Mouse (Mus musculus) intestine, embryonic 16.5 days (tissue): Measurements from ENCODE around the gene Olfr477. TPM values are rescaled to one million over a fixed set of nuclear protein-coding genes. Genes with fewer than 3 reads are reported as not detected.
"Not testable (repeated sequence)": the region's sequence is repeated elsewhere in the genome, so short reads cannot be mapped to it uniquely, and the experiment has no call there.

Experiments used
- ATAC-seq: fragments of 200-750 bp; cut with Nextera tagmentation; 2 replicates; pipeline ENCODE4 v1.8.0; 2017; ENCODE audit warnings: moderate TSS enrichment, moderate library complexity
- H3K27ac ChIP-seq: fragments of 300-500 bp; sonication (generic); 2 replicates; pipeline ENCODE4 v1.5.1; 2014; ENCODE audit warnings: mild to moderate bottlenecking, low read length
- H3K27me3 ChIP-seq: fragments of 300-500 bp; sonication (generic); replicated peaks from 2 replicates; pipeline ENCODE4 v1.6.1; 2014; ENCODE audit warnings: low read length, control low read depth, mixed read lengths; ENCODE audit not compliant: control insufficient read depth, insufficient read depth
- H3K36me3 ChIP-seq: fragments of 300-500 bp; sonication (generic); 2 replicates; pipeline ENCODE4 v1.6.1; 2014; ENCODE audit warnings: low read length, control low read depth; ENCODE audit not compliant: control insufficient read depth, insufficient read depth
- H3K4me1 ChIP-seq: fragments of 300-500 bp; sonication (generic); 2 replicates; pipeline ENCODE4 v1.6.1; 2014; ENCODE audit warnings: low read length, control low read depth, mixed read lengths; ENCODE audit not compliant: control insufficient read depth, insufficient read depth
- H3K4me2 ChIP-seq: fragments of 300-500 bp; sonication (generic); 2 replicates; pipeline ENCODE4 v1.6.1; 2014; ENCODE audit warnings: low read depth, low read length, control low read depth
- H3K4me3 ChIP-seq: fragments of 300-500 bp; sonication (generic); 2 replicates; pipeline ENCODE4 v1.5.1; 2014; ENCODE audit warnings: mild to moderate bottlenecking, low read length
- H3K9ac ChIP-seq: fragments of 300-500 bp; sonication (generic); 2 replicates; pipeline ENCODE4 v1.6.1; 2014; ENCODE audit warnings: low read depth, low read length
- H3K9me3 ChIP-seq: fragments of 300-500 bp; sonication (generic); 2 replicates; pipeline ENCODE4 v1.6.1; 2016; ENCODE audit warnings: low read length, control low read depth; ENCODE audit not compliant: control insufficient read depth
- WGBS: fragments of 180-500 bp; shearing (Covaris S2); extraction: QIAGEN DNeasy Blood & Tissue Kit; methylation state at CpG from one replicate; pipeline ENCODE4 v1.1.7; 2014; 5-methylcytosine and 5-hydroxymethylcytosine counted together
- polyA plus RNA-seq: library from polyadenylated mRNA; unstranded; fragments of >200 nt; fragmentation: Nextera tagmentation; extraction: Ambion mirVana; gene quantifications from 2 replicates; pipeline ENCODE4 v1.2.1, GENCODE M21; 2015

Olfr477 gene
- not detected in 2 replicates for polyA plus RNA-seq

- ATAC-seq, result no peak
- no peak within 1 kb of the TSS for H3K4me3 ChIP-seq
- H3K27ac ChIP-seq, result no peak within 1 kb of the TSS
- 76% methylated on average over 2 of the region's 2 CpGs for WGBS
- H3K27me3 ChIP-seq, result no peaks in the 10 kb centered on the region
- no peaks in the 10 kb centered on the region for H3K4me1 ChIP-seq
- no peaks in the 10 kb centered on the region for H3K36me3 ChIP-seq
- H3K9ac ChIP-seq, result no peak within 1 kb of the TSS
- no peak within 1 kb of the TSS for H3K4me2 ChIP-seq
- H3K9me3 ChIP-seq, result no peaks in the 10 kb centered on the region
Measured at GRCm38 (mm10) chr7:107986393-107986792, at the start of gene Olfr477. Gene Olfr477 (plus strand): TSS chr7:107986693.

GRCm38 (mm10) chr7:107952539-107952938 is 34.0 kb upstream of the Olfr477 start:
- not testable (repeated sequence) for ATAC-seq, H3K9ac ChIP-seq, H3K9me3 ChIP-seq, H3K36me3 ChIP-seq, H3K27me3 ChIP-seq, H3K4me2 ChIP-seq, H3K4me1 ChIP-seq, H3K27ac ChIP-seq, H3K4me3 ChIP-seq
- 95% methylated on average over 12 of the region's 12 CpGs for WGBS

- no peak for ATAC-seq
- Histone ChIP-seq H3K4me3 (no peak within 1 kb of the TSS), H3K27ac (no peak within 1 kb of the TSS), H3K36me3 (no peaks in the 10 kb centered on the region), H3K9ac (no peak within 1 kb of the TSS), H3K27me3 (no peaks in the 10 kb centered on the region), H3K4me1 (no peaks in the 10 kb centered on the region), H3K4me2 (no peak within 1 kb of the TSS), H3K9me3 (no peaks in the 10 kb centered on the region)
- 83% methylated on average over 1 of the region's 1 CpGs for WGBS
Measured at GRCm38 (mm10) chr7:107954343-107954742, 32.1 kb upstream of the Olfr477 start, which contains the start of gene Olfr474. Gene Olfr474 (plus strand): TSS chr7:107954643.

- no peaks in the 10 kb centered on the region for H3K4me1 ChIP-seq
- no peak for ATAC-seq
- H3K27ac ChIP-seq, result no peak within 1 kb of the TSS
- no peak within 1 kb of the TSS for H3K4me2 ChIP-seq
- no peaks in the 10 kb centered on the region for H3K9me3 ChIP-seq
- 47% methylated on average over 1 of the region's 1 CpGs for WGBS
- no peaks in the 10 kb centered on the region for H3K27me3 ChIP-seq
- no peak within 1 kb of the TSS for H3K4me3 ChIP-seq
- no peaks in the 10 kb centered on the region for H3K36me3 ChIP-seq
- H3K9ac ChIP-seq, result no peak within 1 kb of the TSS
Measured at GRCm38 (mm10) chr7:107964503-107964902, 22.0 kb upstream of the Olfr477 start, which contains the start of gene Olfr476. Gene Olfr476 (plus strand): TSS chr7:107964803.

- H3K4me3 ChIP-seq, H3K4me1 ChIP-seq, ATAC-seq: not testable (repeated sequence)
Measured at GRCm38 (mm10) chr7:108014256-108014655, 27.8 kb downstream of the Olfr477 start.

GRCm38 (mm10) chr7:108033889-108034288 is 47.4 kb downstream of the Olfr477 start, which contains the start of gene Olfr478:
Gene Olfr478 (minus strand): TSS chr7:108033989.
- ATAC-seq, result no peak
- WGBS, result 81% methylated on average over 3 of the region's 3 CpGs
- H3K36me3 ChIP-seq, result no peaks in the 10 kb centered on the region
- no peak within 1 kb of the TSS for H3K4me3 ChIP-seq
- H3K9ac ChIP-seq, result no peak within 1 kb of the TSS
- no peaks in the 10 kb centered on the region for H3K9me3 ChIP-seq
- no peaks in the 10 kb centered on the region for H3K4me1 ChIP-seq
- no peaks in the 10 kb centered on the region for H3K27me3 ChIP-seq
- no peak within 1 kb of the TSS for H3K27ac ChIP-seq
- no peak within 1 kb of the TSS for H3K4me2 ChIP-seq

More at GRCm38 (mm10) chr7:108014256-108014655, 27.8 kb downstream of the Olfr477 start:
- H3K9me3 ChIP-seq, H3K27me3 ChIP-seq, H3K27ac ChIP-seq, H3K4me2 ChIP-seq, H3K36me3 ChIP-seq, H3K9ac ChIP-seq: not testable (repeated sequence)

Other genes starting within 250 kb of the Olfr477 start
- 0.11 and 0.12 TPM in 2 replicates for gene Cyb5r2, start 228.7 kb upstream of the Olfr477 start, polyA plus RNA-seq
- not detected in 2 replicates for gene Ovch2, start 185.5 kb upstream of the Olfr477 start, polyA plus RNA-seq
- not detected in 2 replicates for gene Olfr467, start 174.4 kb upstream of the Olfr477 start, polyA plus RNA-seq
- not detected in 2 replicates for gene Olfr469, start 161.2 kb upstream of the Olfr477 start, polyA plus RNA-seq
- gene Olfr470, start 139.2 kb upstream of the Olfr477 start, polyA plus RNA-seq, result not detected in 2 replicates
- gene Olfr472, start 88.8 kb upstream of the Olfr477 start, polyA plus RNA-seq, result not detected in 2 replicates
- gene Olfr473, start 56.2 kb upstream of the Olfr477 start, polyA plus RNA-seq, result not detected in 2 replicates
- gene Olfr474, start 32.0 kb upstream of the Olfr477 start, polyA plus RNA-seq, result not detected in 2 replicates
- not detected in 2 replicates for gene Olfr476, start 21.9 kb upstream of the Olfr477 start, polyA plus RNA-seq
- gene Olfr478, start 47.3 kb downstream of the Olfr477 start, polyA plus RNA-seq, result not detected in 2 replicates
- not detected in 2 replicates for gene Olfr479, start 64.0 kb downstream of the Olfr477 start, polyA plus RNA-seq
- not detected in 2 replicates for gene Olfr480, start 80.7 kb downstream of the Olfr477 start, polyA plus RNA-seq
- not detected in 2 replicates for gene Olfr481, start 93.2 kb downstream of the Olfr477 start, polyA plus RNA-seq
- 0.06 TPM in 1 of 2 replicates, not detected in the other for gene Olfr482, start 110.9 kb downstream of the Olfr477 start, polyA plus RNA-seq
- not detected in 2 replicates for gene Olfr483, start 114.2 kb downstream of the Olfr477 start, polyA plus RNA-seq
- gene Olfr484, start 140.8 kb downstream of the Olfr477 start, polyA plus RNA-seq, result not detected in 2 replicates
- not detected in 2 replicates for gene Olfr485, start 173.2 kb downstream of the Olfr477 start, polyA plus RNA-seq
- gene Olfr486, start 186.0 kb downstream of the Olfr477 start, polyA plus RNA-seq, result not detected in 2 replicates
- not detected in 2 replicates for gene Olfr487, start 227.9 kb downstream of the Olfr477 start, polyA plus RNA-seq